Mouse (Mus musculus) myocyte (in vitro differentiated cells): Measurements from ENCODE around the gene Dmd. TPM values are rescaled to one million over a fixed set of nuclear protein-coding genes. Genes with fewer than 3 reads are reported as not detected.

Experiments used
- H3K27me3 ChIP-seq: one replicate; pipeline ENCODE4 v1.6.1; 2011; ENCODE audit not compliant: control insufficient read depth, insufficient read depth, insufficient read length
- H3K36me3 ChIP-seq: one replicate; pipeline ENCODE4 v1.6.1; 2011; ENCODE audit not compliant: control insufficient read depth, insufficient read depth
- H3K4me2 ChIP-seq: one replicate; pipeline ENCODE4 v1.6.1; 2011; ENCODE audit warnings: low read depth, control low read depth
- H3K4me3 ChIP-seq: one replicate; pipeline ENCODE4 v1.5.1; 2011; ENCODE audit warnings: mild to moderate bottlenecking, control low read depth, moderate library complexity
- H3K79me2 ChIP-seq: one replicate; pipeline ENCODE4 v1.6.1; 2011; ENCODE audit not compliant: control insufficient read depth, insufficient read depth
- H3ac ChIP-seq: one replicate; pipeline ENCODE4 v1.6.1; 2011; ENCODE audit not compliant: control insufficient read depth, insufficient read length
- CEBPB ChIP-seq: IDR thresholded peaks from 2 replicates; pipeline ENCODE4 v1.6.1; 2011; ENCODE audit warnings: mild to moderate bottlenecking, moderate library complexity; ENCODE audit not compliant: poor library complexity, insufficient read depth, severe bottlenecking
- E2F4 ChIP-seq: IDR thresholded peaks from one replicate; pipeline ENCODE4 v1.6.1; 2011; ENCODE audit warnings: mild to moderate bottlenecking, control low read depth, moderate library complexity; ENCODE audit not compliant: insufficient read depth
- MAX ChIP-seq: IDR thresholded peaks from one replicate; pipeline ENCODE4 v1.6.1; 2011; ENCODE audit warnings: low read depth, mild to moderate bottlenecking, control low read depth
- MYOD1 ChIP-seq, 3 experiments: IDR thresholded peaks; one replicate each; pipeline ENCODE4 v1.6.1; 2011; ENCODE audit warnings: control low read depth in 2 of 3, low read depth in 2 of 3, mild to moderate bottlenecking in 2 of 3, moderate library complexity in 1 of 3; ENCODE audit not compliant: insufficient read length in 2 of 3, control insufficient read depth in 1 of 3
- MYOG ChIP-seq, 3 experiments: IDR thresholded peaks; one replicate each; pipeline ENCODE4 v1.6.1; 2011; ENCODE audit warnings: control low read depth in 2 of 3, low read depth in 2 of 3, mild to moderate bottlenecking in 2 of 3; ENCODE audit not compliant: insufficient read length in 2 of 3, control insufficient read depth in 1 of 3, insufficient read depth in 1 of 3
- POLR2A ChIP-seq: IDR thresholded peaks from one replicate; pipeline ENCODE4 v1.6.1; 2011; ENCODE audit warnings: low read depth, mild to moderate bottlenecking, control low read depth, moderate library complexity; ENCODE audit not compliant: insufficient read length
- POLR2AphosphoS2 ChIP-seq: IDR thresholded peaks from one replicate; pipeline ENCODE4 v1.6.1; 2011; ENCODE audit warnings: low read depth, control low read depth; ENCODE audit not compliant: insufficient read length
- REST ChIP-seq: IDR thresholded peaks from one replicate; pipeline ENCODE4 v1.6.1; 2011; ENCODE audit warnings: mild to moderate bottlenecking, control low read depth, moderate library complexity; ENCODE audit not compliant: insufficient read depth, insufficient read length
- SRF ChIP-seq: IDR thresholded peaks from one replicate; pipeline ENCODE4 v1.6.1; 2011; ENCODE audit warnings: low read depth; ENCODE audit not compliant: control insufficient read depth, insufficient read length
- TCF12 ChIP-seq: IDR thresholded peaks from one replicate; pipeline ENCODE4 v1.6.1; 2011; ENCODE audit warnings: mild to moderate bottlenecking, control low read depth; ENCODE audit not compliant: poor library complexity, insufficient read depth, severe bottlenecking
- TCF3 ChIP-seq: IDR thresholded peaks from one replicate; pipeline ENCODE4 v1.6.1; 2011; ENCODE audit warnings: low read depth, control low read depth; ENCODE audit not compliant: insufficient read length
- USF1 ChIP-seq: IDR thresholded peaks from one replicate; pipeline ENCODE4 v1.6.1; 2011; ENCODE audit warnings: low read depth, mild to moderate bottlenecking, control low read depth, moderate library complexity
- polyA plus RNA-seq: library from polyadenylated mRNA; unstranded; fragments of >200 nt; fragmentation: generic; extraction: Trizol; gene quantifications from one replicate; pipeline ENCODE4 v1.2.1, GENCODE M21; 2012; ENCODE audit warnings: missing spikeins

Dmd gene
- polyA plus RNA-seq, 1 experiment, result 0.18 TPM

- Histone ChIP-seq H3K79me2 (no peaks in the 10 kb centered on the region), H3K4me3 (no peak overlapping the region), H3K27me3 (no peaks in the 10 kb centered on the region), H3K4me2 (no peak overlapping the region), H3ac (no peak overlapping the region), H3K36me3 (no peaks in the 10 kb centered on the region)
- no peak for TF ChIP-seq MYOG (IDR thresholded peaks at IDR 0.05; ENCODE audit: control insufficient read depth in 1 of 3, insufficient read depth in 1 of 3, insufficient read length in 2 of 3, low read depth in 2 of 3)
- no peak for TF ChIP-seq E2F4
- TF ChIP-seq TCF3, result no peak
- TF ChIP-seq POLR2A, result no peak
- TF ChIP-seq POLR2AphosphoS2, result no peak
- no peak for TF ChIP-seq MYOD1 (IDR thresholded peaks at IDR 0.05; ENCODE audit: control insufficient read depth in 1 of 3, insufficient read length in 2 of 3, low read depth in 2 of 3)
- TF ChIP-seq CEBPB, result no peak
- no peak for TF ChIP-seq MAX
- no peak for TF ChIP-seq USF1
- TF ChIP-seq SRF, result no peak
These were observed 2245.2 kb downstream of the Dmd start for GRCm38 (mm10) chrX:85193856-85194255.

DNA sequence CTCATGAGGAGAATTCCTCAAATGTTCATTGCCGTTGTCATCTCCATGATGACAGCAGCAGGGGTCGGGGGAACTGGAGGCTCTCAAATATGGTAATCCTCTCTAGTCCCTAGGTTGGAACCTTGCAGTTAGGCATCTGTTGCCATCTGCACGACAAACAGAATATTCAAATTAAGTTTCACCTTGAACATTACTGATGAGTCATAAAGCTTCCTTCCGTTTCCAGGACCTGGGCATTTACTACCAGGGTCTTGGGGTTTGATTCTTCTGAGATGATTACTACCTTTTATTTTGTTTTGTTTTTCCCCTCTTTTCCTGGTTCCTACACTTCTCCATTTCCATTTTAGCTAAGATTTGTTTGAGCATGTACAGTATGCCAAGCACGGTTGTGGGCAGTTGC is 2249.0 kb downstream of the Dmd start:
- Histone ChIP-seq H3K27me3 (no peaks in the 10 kb centered on the region), H3K79me2 (no peaks in the 10 kb centered on the region), H3K36me3 (no peaks in the 10 kb centered on the region), H3ac (no peak overlapping the region), H3K4me3 (no peak overlapping the region), H3K4me2 (no peak overlapping the region)
- TF ChIP-seq POLR2AphosphoS2 (no peak), MYOG (IDR thresholded peaks at IDR 0.05; ENCODE audit: control insufficient read depth in 1 of 3, insufficient read depth in 1 of 3, insufficient read length in 2 of 3, low read depth in 2 of 3) (no peak), CEBPB (no peak), USF1 (no peak), REST (no peak), SRF (no peak), MYOD1 (IDR thresholded peaks at IDR 0.05; ENCODE audit: control insufficient read depth in 1 of 3, insufficient read length in 2 of 3, low read depth in 2 of 3) (no peak), TCF12 (no peak), POLR2A (no peak), MAX (no peak)

DNA sequence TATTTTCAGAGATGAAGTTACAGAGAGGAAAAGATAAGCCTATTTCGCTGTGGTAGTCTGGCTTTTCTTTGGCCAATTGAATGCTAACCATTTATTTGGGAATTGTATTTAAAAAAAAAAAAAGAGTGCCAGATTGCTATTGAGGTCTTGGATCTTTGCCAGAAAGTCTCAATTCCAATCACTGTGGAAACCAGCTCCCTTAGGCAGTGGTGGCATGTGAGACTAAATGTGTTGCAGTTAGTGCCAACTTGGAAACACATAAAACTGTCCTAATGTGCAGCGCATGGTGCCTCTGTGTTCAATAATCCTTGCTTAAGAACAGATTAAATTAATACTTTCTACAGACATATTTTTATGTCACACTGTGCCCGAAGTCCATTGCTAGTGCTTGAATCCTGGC is 2250.7 kb downstream of the Dmd start:
- Histone ChIP-seq H3K36me3 (no peaks in the 10 kb centered on the region), H3K27me3 (no peaks in the 10 kb centered on the region), H3ac (no peak overlapping the region), H3K79me2 (no peaks in the 10 kb centered on the region), H3K4me3 (no peak overlapping the region), H3K4me2 (no peak overlapping the region)
- TF ChIP-seq MYOG (IDR thresholded peaks at IDR 0.05; ENCODE audit: control insufficient read depth in 1 of 3, insufficient read depth in 1 of 3, insufficient read length in 2 of 3, low read depth in 2 of 3), result no peak
- TF ChIP-seq TCF12, result no peak
- no peak for TF ChIP-seq MAX
- TF ChIP-seq MYOD1 (IDR thresholded peaks at IDR 0.05; ENCODE audit: control insufficient read depth in 1 of 3, insufficient read length in 2 of 3, low read depth in 2 of 3), result no peak
- TF ChIP-seq USF1, result no peak
- TF ChIP-seq SRF, result no peak
- no peak for TF ChIP-seq CEBPB
- TF ChIP-seq E2F4, result no peak
- TF ChIP-seq POLR2AphosphoS2, result no peak
- no peak for TF ChIP-seq POLR2A
- no peak for TF ChIP-seq TCF3
- no peak for TF ChIP-seq REST

DNA sequence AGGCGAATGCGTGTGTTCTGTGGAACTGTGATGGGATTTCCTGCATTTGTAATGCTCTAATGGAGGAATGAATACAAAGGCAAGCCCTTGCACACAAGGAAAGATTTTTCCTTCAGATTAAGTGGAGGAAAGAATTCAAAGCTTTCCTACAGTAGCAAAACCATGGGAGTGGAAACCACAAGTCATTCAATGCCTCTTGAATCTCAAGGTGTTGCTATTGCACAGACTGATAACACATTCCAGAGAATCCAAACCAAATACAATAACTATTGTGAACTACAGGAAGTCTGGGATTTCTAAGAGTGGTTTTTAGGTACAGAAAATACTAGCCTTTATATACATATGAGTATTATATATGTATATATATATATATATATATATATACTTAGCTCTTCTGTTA is 2258.3 kb downstream of the Dmd start:
- no peak overlapping the region for H3K4me3 ChIP-seq
- H3K4me2 ChIP-seq, result no peak overlapping the region
- no peaks in the 10 kb centered on the region for H3K27me3 ChIP-seq
- H3K36me3 ChIP-seq, result no peaks in the 10 kb centered on the region
- no peaks in the 10 kb centered on the region for H3K79me2 ChIP-seq
- no peak overlapping the region for H3ac ChIP-seq
- TF ChIP-seq MYOD1 (IDR thresholded peaks at IDR 0.05; ENCODE audit: control insufficient read depth in 1 of 3, insufficient read length in 2 of 3, low read depth in 2 of 3) (no peak), REST (no peak), CEBPB (no peak), E2F4 (no peak), MYOG (IDR thresholded peaks at IDR 0.05; ENCODE audit: control insufficient read depth in 1 of 3, insufficient read depth in 1 of 3, insufficient read length in 2 of 3, low read depth in 2 of 3) (no peak), USF1 (no peak), POLR2AphosphoS2 (no peak), TCF3 (no peak)

GRCm38 (mm10) chrX:85226883-85227282 is 2278.2 kb downstream of the Dmd start:
- no peaks in the 10 kb centered on the region for H3K27me3 ChIP-seq
- H3K79me2 ChIP-seq, result no peaks in the 10 kb centered on the region
- TF ChIP-seq CEBPB (no peak), REST (no peak), POLR2A (no peak), SRF (no peak), E2F4 (no peak), TCF12 (no peak), POLR2AphosphoS2 (no peak), TCF3 (no peak), MYOG (IDR thresholded peaks at IDR 0.05; ENCODE audit: control insufficient read depth in 1 of 3, insufficient read depth in 1 of 3, insufficient read length in 2 of 3, low read depth in 2 of 3) (no peak), USF1 (no peak), MYOD1 (IDR thresholded peaks at IDR 0.05; ENCODE audit: control insufficient read depth in 1 of 3, insufficient read length in 2 of 3, low read depth in 2 of 3) (no peak), MAX (no peak)
- no peak overlapping the region for H3K4me3 ChIP-seq
- no peak overlapping the region for H3K4me2 ChIP-seq
- H3ac ChIP-seq, result no peak overlapping the region
- no peaks in the 10 kb centered on the region for H3K36me3 ChIP-seq
